Mouse (Mus musculus): ENCODE data around the gene Sit1. TPM values are rescaled to one million over a fixed set of nuclear protein-coding genes. Genes with fewer than 3 reads are reported as not detected.

Sit1 gene
- polyA plus RNA-seq (2015; fragmentation: Nextera tagmentation; extraction: Ambion mirVana), result 0.59 and 1.4 TPM in 2 replicates

GRCm38 (mm10) chr4:43483535-43484091, at the start of gene Sit1:
Gene Sit1 (minus strand): TSS chr4:43483734.

GRCm38 (mm10) chr4:43506536-43507185, 23.1 kb upstream of the Sit1 start, which contains the start of gene Car9:
Gene Car9 (plus strand): TSS chr4:43506966.

GRCm38 (mm10) chr4:43499407-43500333, 16.1 kb upstream of the Sit1 start, which contains the start of gene Arhgef39:
Gene Arhgef39 (minus strand): TSS chr4:43499695.

GRCm38 (mm10) chr4:43492821-43493185, 9.3 kb upstream of the Sit1 start, which contains the start of gene Ccdc107:
Gene Ccdc107 (plus strand): TSS chr4:43492900.

GRCm38 (mm10) chr4:43454041-43454836, 29.3 kb downstream of the Sit1 start, which contains the start of gene Cd72:
Gene Cd72 (minus strand): TSS chr4:43454628.

GRCm38 (mm10) chr4:43441639-43442038, 41.9 kb downstream of the Sit1 start, which contains the start of gene Tesk1:
Gene Tesk1 (plus strand): TSS chr4:43441939.

Other genes starting within 250 kb of the Sit1 start
- gene Atp8b5, start 216.6 kb downstream of the Sit1 start, polyA plus RNA-seq (2015; fragmentation: Nextera tagmentation; extraction: Ambion mirVana), result 0.82 and 1.6 TPM in 2 replicates
- 3.6 and 3.9 TPM in 2 replicates for gene Rusc2, start 101.8 kb downstream of the Sit1 start, polyA plus RNA-seq (2015; fragmentation: Nextera tagmentation; extraction: Ambion mirVana)
- not detected in 2 replicates for gene Fam166b, start 54.6 kb downstream of the Sit1 start, polyA plus RNA-seq (2015; fragmentation: Nextera tagmentation; extraction: Ambion mirVana)
- 1.3 and 2.5 TPM in 2 replicates for gene Tesk1, start 41.8 kb downstream of the Sit1 start, polyA plus RNA-seq (2015; fragmentation: Nextera tagmentation; extraction: Ambion mirVana)
- gene Cd72, start 29.1 kb downstream of the Sit1 start, polyA plus RNA-seq (2015; fragmentation: Nextera tagmentation; extraction: Ambion mirVana), result 8.4 and 12.7 TPM in 2 replicates
- gene Ccdc107, start 9.2 kb upstream of the Sit1 start, polyA plus RNA-seq (2015; fragmentation: Nextera tagmentation; extraction: Ambion mirVana), result 42.9 and 45.9 TPM in 2 replicates
- gene Arhgef39, start 16.0 kb upstream of the Sit1 start, polyA plus RNA-seq (2015; fragmentation: Nextera tagmentation; extraction: Ambion mirVana), result 38.1 and 40.1 TPM in 2 replicates
- 3.2 and 3.7 TPM in 2 replicates for gene Car9, start 23.2 kb upstream of the Sit1 start, polyA plus RNA-seq (2015; fragmentation: Nextera tagmentation; extraction: Ambion mirVana)
- gene Tpm2, start 40.0 kb upstream of the Sit1 start, polyA plus RNA-seq (2015; fragmentation: Nextera tagmentation; extraction: Ambion mirVana), result 63.0 and 70.1 TPM in 2 replicates
- 23.7 and 33.8 TPM in 2 replicates for gene Creb3, start 78.6 kb upstream of the Sit1 start, polyA plus RNA-seq (2015; fragmentation: Nextera tagmentation; extraction: Ambion mirVana)
- 62.7 and 73.4 TPM in 2 replicates for gene Tln1, start 79.0 kb upstream of the Sit1 start, polyA plus RNA-seq (2015; fragmentation: Nextera tagmentation; extraction: Ambion mirVana)
- 16.0 and 17.6 TPM in 2 replicates for gene Rgp1, start 95.0 kb upstream of the Sit1 start, polyA plus RNA-seq (2015; fragmentation: Nextera tagmentation; extraction: Ambion mirVana)
- gene Gba2, start 95.1 kb upstream of the Sit1 start, polyA plus RNA-seq (2015; fragmentation: Nextera tagmentation; extraction: Ambion mirVana), result 16.9 and 18.2 TPM in 2 replicates
- gene Msmp, start 100.8 kb upstream of the Sit1 start, polyA plus RNA-seq (2015; fragmentation: Nextera tagmentation; extraction: Ambion mirVana), result 0.54 and 0.72 TPM in 2 replicates
- gene Npr2, start 148.2 kb upstream of the Sit1 start, polyA plus RNA-seq (2015; fragmentation: Nextera tagmentation; extraction: Ambion mirVana), result 3.3 and 4.7 TPM in 2 replicates
- 0.20 and 0.70 TPM in 2 replicates for gene Spag8, start 169.9 kb upstream of the Sit1 start, polyA plus RNA-seq (2015; fragmentation: Nextera tagmentation; extraction: Ambion mirVana)
- gene Hint2, start 172.7 kb upstream of the Sit1 start, polyA plus RNA-seq (2015; fragmentation: Nextera tagmentation; extraction: Ambion mirVana), result 73.1 and 79.8 TPM in 2 replicates
- gene Tmem8b, start 185.2 kb upstream of the Sit1 start, polyA plus RNA-seq (2015; fragmentation: Nextera tagmentation; extraction: Ambion mirVana), result 1.1 and 1.5 TPM in 2 replicates
- gene Fam221b, start 185.4 kb upstream of the Sit1 start, polyA plus RNA-seq (2015; fragmentation: Nextera tagmentation; extraction: Ambion mirVana), result 1.5 and 2.0 TPM in 2 replicates
- gene Olfr70, start 217.1 kb upstream of the Sit1 start, polyA plus RNA-seq (2015; fragmentation: Nextera tagmentation; extraction: Ambion mirVana), result not detected in 2 replicates
- gene Olfr71, start 226.5 kb upstream of the Sit1 start, polyA plus RNA-seq (2015; fragmentation: Nextera tagmentation; extraction: Ambion mirVana), result not detected in 2 replicates
- 0.17 and 0.59 TPM in 2 replicates for gene Hrct1, start 243.5 kb upstream of the Sit1 start, polyA plus RNA-seq (2015; fragmentation: Nextera tagmentation; extraction: Ambion mirVana)
- gene Spaar, start 246.3 kb upstream of the Sit1 start, polyA plus RNA-seq (2015; fragmentation: Nextera tagmentation; extraction: Ambion mirVana), result 0.07 TPM in 1 of 2 replicates, not detected in the other